Mouse (Mus musculus) liver, postnatal 0 days (tissue): ENCODE results near the gene Pakap.

Experiments
- CTCF ChIP-seq: sonication (generic); IDR thresholded peaks from 2 replicates; pipeline ENCODE4 v1.5.1; 2016; ENCODE audit warnings: antibody characterized with exemption, low read depth
- EP300 ChIP-seq: IDR thresholded peaks from 2 replicates; pipeline ENCODE4 v1.6.1; 2016; ENCODE audit warnings: antibody characterized with exemption, low read depth, mild to moderate bottlenecking

DNA sequence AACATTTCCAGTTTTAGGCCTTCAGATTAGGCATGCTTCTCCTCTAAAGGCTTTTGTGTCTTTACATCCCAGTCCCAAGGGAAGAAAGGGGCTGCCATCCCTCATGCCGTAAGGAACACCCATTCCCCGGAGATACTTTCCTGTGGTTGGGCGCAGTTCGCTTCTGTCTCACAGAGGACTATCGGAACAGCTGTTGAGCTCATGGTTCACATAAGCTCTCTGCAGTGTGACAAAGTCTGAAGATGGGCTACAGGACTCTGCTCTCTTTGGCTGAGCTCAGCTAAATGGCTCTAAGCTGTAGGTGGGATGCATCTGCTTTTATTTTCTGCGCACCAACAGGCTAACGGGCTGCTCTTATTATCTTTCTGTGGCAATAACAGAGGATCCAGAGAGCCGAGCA is 83.6 kb downstream of the Pakap start:
- TF ChIP-seq CTCF = no peak
- TF ChIP-seq EP300 = no peak
